Mouse (Mus musculus): ENCODE data around the gene Hsd3b6.
"Not testable (repeated sequence)": the region's sequence is repeated elsewhere in the genome, so short reads cannot be mapped to it uniquely, and the experiment has no call there.

- not testable (repeated sequence) for TF ChIP-seq CTCF (IDR thresholded peaks at IDR 0.05; ENCODE audit: extremely low read depth, insufficient read depth, insufficient read length, insufficient replicate concordance); POLR2A (IDR thresholded peaks at IDR 0.05; ENCODE audit: low read depth, low read length)
Observed at GRCm38 (mm10) chr3:98805032-98805431, 9.2 kb downstream of the Hsd3b6 start.
